Mouse (Mus musculus): ENCODE measurements around the gene Zscan18.

DNA sequence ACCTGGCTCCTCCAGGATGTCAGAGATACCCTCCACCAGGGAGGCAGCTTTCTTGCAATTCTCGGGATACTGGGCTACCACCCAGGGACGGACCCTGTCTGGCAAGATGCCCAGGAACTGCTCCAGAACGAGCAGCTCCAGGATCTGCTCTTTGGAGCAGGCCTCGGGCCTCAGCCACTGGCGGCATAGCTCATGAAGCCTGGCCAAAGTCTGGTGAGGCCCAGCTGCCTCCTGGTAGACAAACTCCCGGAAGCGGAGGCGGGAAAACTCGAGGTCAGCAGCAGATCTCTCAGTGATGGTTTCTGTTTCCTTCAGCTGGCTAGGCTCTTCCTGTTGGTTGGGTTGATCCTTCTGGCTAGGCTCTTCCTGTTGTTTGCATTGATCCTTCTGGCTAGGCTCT, 29.3 kb downstream of the Zscan18 start:
- TF ChIP-seq EP300 (IDR thresholded peaks at IDR 0.05; ENCODE audit: insufficient read depth, low read depth, low read length) (no peak), CTCF (IDR thresholded peaks at IDR 0.05) (no peak)
